Mouse (Mus musculus): Measurements from ENCODE around the gene Crk.
A peak's percentile ranks its signal among the peaks of the same experiment; 100 is the strongest.

Gene Crk

DNA sequence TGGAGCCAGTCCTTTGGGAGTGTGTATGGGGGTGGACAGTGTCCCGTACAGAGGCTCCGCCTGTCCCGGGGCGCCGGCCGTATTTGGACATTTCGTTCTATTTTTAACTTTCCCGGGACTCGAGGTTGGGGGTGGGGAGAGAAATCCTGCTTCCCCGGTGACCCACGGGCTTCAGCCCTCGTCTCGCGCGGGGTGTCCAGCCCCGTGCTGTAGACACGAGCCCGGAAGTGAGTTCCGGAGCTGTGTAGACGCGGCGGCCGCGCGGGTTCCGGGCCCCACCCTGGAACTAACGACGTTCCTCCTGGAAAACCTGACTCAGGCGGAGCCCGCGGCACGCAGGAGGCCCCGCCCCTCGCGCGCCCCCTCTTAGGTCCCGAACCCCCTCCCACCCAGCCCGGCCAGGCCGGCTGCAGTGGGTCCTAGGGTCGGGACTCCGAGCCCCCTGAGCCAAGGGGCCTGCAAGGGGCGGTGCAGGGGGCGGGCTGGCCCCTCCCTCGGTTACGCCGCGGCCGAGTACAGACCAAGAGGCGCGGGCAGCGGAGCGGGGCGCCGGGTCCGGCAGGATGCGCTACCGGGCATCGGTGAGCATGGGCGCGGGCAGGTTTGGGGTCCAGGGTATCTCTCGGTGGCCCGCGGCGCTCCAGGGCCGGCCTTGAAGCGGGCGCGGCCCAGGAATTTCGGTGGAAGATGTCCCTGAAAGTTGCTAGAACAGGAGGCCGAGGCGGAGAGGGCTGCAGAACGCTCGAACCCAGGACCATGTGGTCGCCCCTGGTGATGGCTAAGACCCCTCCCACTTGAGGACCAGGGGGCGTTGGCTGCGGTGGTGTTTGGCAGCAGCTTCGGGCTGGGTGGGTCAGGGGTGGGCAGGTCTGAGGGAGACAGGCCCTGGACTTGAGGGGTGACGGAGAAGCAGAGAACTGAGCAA lies 23.2 kb upstream of the Crk start:
- peak; percentile 68 for DNase-seq

DNA sequence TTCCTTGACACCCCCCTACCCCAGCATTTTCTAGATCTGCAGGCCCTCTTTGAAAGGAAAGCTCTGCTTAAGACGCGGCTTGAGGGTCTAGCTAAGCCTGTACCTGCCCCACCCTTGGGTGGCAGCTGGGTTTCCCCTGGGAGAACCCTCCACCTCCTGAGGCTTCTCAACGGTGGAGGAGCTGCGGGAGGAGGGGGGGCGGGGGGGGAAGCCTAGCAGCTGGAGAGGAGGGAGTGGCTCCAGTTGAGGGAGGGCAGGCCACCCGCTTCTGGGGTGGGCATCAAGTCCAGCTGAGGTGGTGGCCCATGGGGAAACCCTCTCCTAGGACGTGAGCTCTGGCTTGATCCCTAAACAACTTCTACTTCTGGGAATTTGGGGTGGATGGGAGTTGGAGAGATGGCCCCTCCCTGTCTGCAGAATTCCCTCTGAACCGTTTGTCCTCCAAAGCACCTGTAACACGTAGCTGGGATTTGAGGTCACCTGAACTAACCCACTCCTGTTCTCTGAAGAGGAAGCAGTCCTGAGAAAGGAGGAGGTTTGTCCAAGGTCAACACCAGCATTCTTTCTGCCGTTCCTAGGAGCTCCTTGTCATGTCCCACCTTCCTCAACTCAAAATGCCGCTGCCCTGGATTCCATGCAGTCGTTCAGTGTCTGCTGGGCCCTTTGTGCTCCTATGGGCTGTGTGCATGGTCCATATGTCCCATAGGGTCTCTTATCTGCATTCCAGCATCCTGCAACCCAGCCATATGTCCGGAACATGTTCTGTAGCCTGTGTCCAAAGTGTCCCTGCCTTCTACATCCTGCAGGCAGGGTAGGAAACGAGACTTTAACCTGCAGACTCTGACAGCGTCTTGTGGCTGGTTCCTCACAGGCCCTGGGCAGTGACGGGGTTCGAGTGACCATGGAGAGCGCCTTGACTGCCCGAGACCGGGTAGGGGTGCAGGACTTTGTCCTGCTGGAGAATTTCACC lies 22.2 kb upstream of the Crk start:
- DNase-seq, result no peak

DNA sequence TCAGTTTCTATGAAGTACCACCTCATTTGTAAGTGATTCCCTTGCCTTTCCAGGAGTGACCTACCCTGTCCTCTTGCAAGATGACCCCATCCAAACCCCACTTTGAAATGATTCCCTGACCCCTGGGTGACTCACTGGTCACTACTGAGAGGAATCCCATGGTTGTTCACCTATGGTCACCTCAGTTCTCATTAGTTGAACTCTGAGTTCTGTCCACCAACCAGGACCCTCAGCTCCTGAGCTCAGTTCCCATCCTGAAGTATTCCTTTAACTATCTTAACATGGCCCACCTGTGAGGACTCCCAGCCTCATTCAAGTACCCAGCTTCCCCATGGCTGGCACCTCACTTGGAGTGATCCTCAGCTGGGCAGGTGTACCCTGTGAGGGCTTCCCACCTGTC lies 21.2 kb upstream of the Crk start:
- no peak for DNase-seq

DNA sequence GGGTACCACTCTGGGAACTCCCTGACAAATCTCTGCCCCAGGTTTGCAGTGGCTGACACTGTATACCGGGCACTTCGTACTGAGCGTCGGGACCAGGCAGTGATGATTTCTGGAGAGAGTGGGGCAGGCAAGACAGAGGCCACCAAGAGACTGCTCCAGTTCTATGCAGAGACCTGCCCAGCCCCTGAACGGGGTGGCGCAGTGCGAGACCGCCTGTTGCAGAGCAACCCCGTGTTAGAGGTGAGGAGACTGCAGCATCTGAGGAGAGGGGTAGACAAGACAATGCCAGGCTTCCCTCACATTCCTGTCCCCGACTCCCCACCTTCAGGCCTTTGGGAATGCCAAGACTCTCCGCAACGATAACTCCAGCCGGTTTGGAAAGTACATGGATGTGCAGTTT lies 20.7 kb upstream of the Crk start:
- no peak for DNase-seq

DNA sequence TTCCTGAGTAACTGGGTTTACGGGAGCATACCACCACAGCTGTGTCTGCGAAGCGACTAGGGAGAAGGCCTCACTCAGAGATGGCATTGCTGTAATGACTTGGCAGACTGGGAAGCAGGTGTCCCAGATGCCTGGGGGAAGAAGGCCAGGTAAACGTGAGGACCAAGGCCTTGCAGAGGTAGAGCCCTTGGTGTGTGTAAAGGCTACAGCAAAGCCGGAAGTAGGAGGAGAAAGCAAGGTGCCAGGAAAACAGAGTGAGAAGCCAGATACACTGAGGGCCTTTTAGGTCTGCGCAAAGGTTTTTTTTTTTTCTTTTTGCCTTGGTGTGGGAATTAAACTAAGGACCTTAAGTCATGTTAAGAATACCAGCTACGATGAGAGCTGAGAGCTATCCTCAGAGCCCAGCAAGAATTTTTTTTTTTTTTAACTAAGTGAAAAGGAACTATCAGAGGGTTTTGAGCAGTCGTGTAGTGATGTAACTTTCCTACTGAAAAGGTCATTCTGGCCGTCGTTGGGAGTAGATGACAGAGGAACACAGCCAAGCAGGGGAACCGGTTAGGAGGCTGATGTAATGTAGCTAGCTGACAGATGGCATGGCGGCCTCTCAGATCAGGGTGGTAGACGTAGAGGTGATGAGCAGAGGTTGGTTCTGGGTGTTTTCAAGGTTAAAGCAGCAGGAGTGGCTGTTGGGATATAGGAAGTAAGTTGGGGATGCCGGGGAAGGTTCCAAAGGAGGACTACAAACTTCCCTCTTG lies 19.9 kb upstream of the Crk start:
- DNase-seq, result no peak

GRCm38 (mm10) chr11:75660081-75660590 lies 18.9 kb upstream of the Crk start:
- no peak for DNase-seq

GRCm38 (mm10) chr11:75660941-75661800 lies 17.9 kb upstream of the Crk start:
- no peak for DNase-seq

GRCm38 (mm10) chr11:75662131-75662530 lies 16.9 kb upstream of the Crk start:
- no peak for DNase-seq

- no peak for DNase-seq
Measured at GRCm38 (mm10) chr11:75666296-75666695, 12.8 kb upstream of the Crk start.

DNA sequence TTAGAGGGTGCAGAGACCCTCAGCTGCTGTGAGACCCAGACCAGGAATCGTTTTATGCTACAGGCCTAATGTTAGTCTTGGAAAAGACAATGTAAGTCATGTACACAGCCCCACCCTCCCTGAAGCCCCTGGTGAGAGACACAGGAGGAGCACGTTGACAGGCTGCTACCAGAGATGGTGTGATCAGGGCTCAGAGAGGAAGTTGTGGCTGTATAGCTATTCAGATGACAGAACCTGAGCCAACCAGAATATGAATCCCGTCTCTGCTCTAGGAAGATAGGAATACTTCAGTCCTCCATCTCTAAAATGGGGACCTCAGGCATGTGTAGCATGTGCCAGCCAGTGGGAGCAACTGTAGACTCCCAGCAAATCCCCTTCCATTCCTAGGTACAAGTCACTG lies 10.4 kb upstream of the Crk start:
- DNase-seq, result no peak

DNA sequence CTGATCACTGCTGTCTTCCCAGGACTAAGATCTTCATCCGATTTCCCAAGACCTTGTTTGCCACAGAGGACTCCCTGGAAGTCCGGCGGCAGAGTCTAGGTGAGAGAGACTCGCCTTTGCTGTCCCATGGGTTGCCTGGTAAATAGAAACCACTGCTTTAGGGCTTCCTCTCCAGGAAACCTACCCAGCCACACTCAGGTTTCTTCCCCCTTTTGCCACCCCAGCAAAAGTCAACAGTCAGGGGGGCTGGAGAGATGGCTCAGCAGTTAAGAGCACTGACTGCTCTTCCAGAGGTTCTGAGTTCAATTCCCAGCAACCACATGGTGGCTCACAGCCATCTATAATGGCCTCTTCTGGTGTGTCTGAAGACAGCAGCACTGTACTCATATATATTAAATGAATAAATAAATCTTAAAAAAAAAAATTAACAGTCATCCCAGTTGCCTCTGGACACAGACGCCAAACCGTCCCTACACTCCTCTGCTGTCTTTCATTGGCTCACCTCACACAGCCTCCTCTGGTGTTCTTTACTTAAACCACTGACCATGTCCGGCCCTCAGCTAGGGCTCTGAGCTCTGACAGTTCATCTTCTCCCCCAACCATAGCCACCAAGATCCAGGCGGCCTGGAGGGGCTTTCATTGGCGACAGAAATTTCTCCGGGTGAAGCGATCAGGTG lies 9.7 kb upstream of the Crk start:
- no peak for DNase-seq

DNA sequence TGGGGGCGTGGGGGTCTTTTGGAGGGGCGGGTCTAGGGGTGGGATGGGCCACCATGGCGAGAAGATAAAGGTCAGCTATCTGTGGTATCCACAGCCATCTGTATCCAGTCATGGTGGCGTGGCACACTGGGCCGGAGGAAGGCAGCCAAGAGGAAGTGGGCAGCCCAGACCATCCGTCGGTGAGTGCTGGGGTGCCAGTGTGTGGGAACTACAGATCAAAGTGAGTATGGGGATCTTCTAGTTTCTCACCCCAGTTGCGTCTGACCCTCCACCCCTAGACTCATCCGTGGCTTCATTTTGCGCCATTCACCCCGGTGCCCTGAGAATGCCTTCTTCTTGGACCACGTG lies 9.2 kb upstream of the Crk start:
- no peak for DNase-seq

GRCm38 (mm10) chr11:75671426-75672180 lies 7.5 kb upstream of the Crk start:
- no peak for DNase-seq

DNA sequence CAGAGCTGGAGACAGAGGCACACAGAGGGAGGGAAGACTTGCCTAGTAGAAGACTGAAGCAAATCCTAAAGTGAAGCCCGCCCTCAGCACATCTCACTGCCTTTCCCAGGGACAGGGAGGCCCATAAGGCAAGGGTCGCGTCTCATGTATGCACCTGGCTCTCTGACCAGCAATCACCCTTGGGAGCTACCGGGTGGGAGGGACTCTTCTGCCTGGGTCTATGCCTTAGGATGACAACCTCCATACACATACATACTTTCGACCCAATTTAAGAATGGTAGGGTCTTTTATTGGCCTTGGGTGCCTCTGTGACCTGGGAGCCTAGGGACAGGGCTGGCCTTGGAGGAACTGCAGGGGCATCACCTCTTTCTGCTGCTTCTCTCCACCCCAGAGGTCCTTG lies 5.6 kb upstream of the Crk start:
- DNase-seq, result no peak

DNA sequence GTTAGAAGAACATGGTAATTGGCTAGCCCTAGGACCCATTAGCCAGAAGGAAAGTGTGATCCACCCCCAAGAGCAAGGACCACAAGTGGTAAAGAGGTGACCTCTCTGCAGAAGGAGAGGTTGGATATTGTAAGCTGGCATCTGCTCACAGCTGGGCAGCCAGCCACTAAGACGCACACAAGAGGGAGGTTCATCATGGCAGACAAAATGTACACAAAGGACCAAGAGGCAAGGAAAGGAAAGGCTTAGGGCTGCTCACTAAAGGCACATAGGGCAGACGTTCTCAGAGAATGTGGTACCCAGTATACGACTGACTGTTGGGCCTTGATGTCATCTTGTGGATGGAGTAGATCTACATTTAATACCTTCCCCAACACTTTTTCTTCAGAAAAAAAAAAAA lies 4.2 kb upstream of the Crk start:
- DNase-seq, result no peak

- DNase-seq, result no peak
Measured at GRCm38 (mm10) chr11:75677881-75678746, 945 bp upstream of the Crk start.

DNA sequence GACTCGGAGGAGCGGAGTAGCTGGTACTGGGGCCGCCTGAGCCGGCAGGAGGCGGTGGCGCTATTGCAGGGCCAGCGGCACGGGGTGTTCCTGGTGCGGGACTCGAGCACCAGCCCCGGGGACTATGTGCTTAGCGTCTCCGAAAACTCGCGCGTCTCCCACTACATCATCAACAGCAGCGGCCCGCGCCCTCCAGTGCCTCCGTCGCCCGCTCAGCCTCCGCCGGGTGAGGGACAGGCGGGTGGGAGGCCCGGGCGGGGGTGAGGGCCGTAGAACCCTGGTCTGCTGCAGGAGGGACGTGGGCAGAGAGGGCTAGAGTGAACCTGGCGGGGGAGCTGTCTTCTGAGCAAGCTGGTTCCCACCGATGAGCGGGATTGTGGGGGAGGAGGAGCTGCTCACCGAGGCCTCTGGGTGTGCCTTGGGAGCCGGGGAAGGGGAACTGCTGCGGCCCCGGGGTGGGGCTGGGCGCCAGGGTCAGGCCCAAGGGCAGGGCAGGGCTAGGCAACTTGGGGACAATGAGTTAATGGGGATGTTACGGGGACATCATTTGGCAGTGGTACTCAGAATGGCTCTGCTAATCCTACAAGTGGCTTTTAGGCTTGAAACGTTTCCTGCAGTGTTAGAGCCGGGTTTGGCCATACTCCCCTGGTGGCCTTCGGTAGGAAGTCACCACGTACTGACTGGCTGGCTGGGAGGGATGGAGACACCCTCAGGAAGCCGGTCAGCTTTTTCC lies 546 bp downstream of the Crk start:
- peak; percentile 42 for DNase-seq

DNA sequence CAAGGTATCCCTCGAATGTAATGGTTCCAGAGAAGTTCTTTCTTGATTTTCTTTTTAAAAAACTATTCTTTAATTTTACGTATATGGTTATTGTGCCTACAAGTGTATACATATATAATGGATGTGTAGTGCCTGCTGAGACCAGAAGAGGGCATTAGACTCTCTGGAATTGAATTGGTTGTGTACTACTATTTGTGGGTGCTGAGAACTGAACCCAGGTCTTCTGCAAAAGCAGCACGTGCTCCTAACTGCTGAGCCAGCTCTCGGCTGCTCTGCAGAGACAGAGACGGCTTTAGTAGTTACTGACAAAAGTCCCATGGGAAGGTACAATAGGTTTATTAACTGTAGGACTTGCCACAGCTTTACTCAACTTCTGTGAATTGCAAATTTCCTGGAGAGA lies 5.4 kb downstream of the Crk start:
- DNase-seq, result no peak

GRCm38 (mm10) chr11:75684956-75685355 lies 5.9 kb downstream of the Crk start:
- DNase-seq, result no peak
